Mouse (Mus musculus) brain, adult 2 months (tissue): ENCODE data around the gene Fam181a.
A peak's percentile ranks its signal among the peaks of the same experiment; 100 is the strongest.

Experiments
- DNase-seq: peaks from one replicate; pipeline ENCODE4 v3.0.0; 2011; ENCODE audit warnings: low read depth, low spot score

The Fam181a gene

GRCm38 (mm10) chr12:103356415-103356748 lies 45.6 kb downstream of the Fam181a start:
- peak; percentile 69 for DNase-seq

GRCm38 (mm10) chr12:103358216-103358615 lies 47.4 kb downstream of the Fam181a start:
- DNase-seq, result peak; percentile 40

GRCm38 (mm10) chr12:103358951-103359801 lies 48.4 kb downstream of the Fam181a start:
- DNase-seq, result peak; percentile 39

- DNase-seq, result no peak
These were observed 50.0 kb downstream of the Fam181a start for GRCm38 (mm10) chr12:103360812-103361211.

- DNase-seq, result no peak
These were observed 50.9 kb downstream of the Fam181a start for GRCm38 (mm10) chr12:103361539-103362307.

- DNase-seq, result no peak
These were observed 51.6 kb downstream of the Fam181a start for GRCm38 (mm10) chr12:103362336-103362735.
